Comparison of ENCODE assay signal across 24 mouse cellular contexts in the genomic region with DNA sequence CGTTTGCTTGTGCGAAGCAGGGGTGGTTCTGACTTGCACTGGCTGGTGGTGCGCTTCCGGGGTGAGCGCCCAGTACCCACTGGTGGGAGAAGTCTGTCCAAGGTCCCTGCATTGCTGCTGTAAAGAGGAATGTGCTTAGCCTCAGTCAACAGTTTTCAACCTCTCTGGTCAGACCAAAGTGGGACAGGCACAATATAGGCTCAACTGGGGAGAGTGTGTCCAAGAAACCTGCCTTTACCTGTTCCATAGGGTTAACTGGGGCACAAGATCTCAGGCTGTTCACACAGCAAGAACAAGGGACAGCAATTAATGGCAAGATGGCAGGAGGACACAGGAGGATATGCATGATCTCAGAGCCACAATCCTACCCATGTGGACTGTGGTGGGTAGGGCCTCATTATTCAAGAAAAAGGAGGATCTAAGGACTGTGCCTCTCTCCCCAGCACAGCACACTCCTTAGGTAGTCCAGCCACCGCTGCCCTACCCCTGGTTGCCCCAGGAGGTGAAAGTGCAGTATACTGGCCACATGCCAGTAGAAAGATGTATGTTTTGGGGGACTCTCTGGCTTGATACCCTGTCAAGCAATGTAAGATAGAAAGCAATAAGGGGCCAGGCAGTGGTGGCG. TPM values are rescaled to one million over a fixed set of nuclear protein-coding genes. Genes with fewer than 3 reads are reported as not detected.
DNase-seq lines count a peak whose midpoint lies in the region; ATAC-seq and TF ChIP-seq lines count a peak whose summit lies in the region.
"Had no signal": no experiment of that assay in that cellular context is flagged by ENCODE, and none has a peak within 500 bp of the region (broad histone marks: within the 10 kb centered on the region; RNA-seq: fewer than 3 reads in every experiment).

No protein-coding gene starts in this region.

- no peak for ATAC-seq in forebrain, embryonic 11.5 days (replicated peaks; ENCODE audit: low FRiP score)
- ATAC-seq in forebrain, embryonic 16.5 days: no peak
- peak; percentile 15; the same call in 1 of the 2 replicates for ATAC-seq in kidney, postnatal 0 days (replicated peaks; ENCODE audit: low FRiP score, low read depth)
- ATAC-seq: forebrain, embryonic 14.5 days; hindbrain, postnatal 0 days; intestine, postnatal 0 days; midbrain, embryonic 15.5 days had no signal

- no peak for TF ChIP-seq CTCF in kidney, postnatal 0 days (IDR thresholded peaks at IDR 0.05; ENCODE audit: low read depth)

- H3K9me3 ChIP-seq in forebrain, embryonic 11.5 days (ENCODE audit: control insufficient read depth, low read length): no peaks in the 10 kb centered on the region
- H3K9me3 ChIP-seq in forebrain, embryonic 16.5 days (ENCODE audit: control insufficient read depth, low read length): no peaks in the 10 kb centered on the region
- no peaks in the 10 kb centered on the region for H3K9me3 ChIP-seq in kidney, postnatal 0 days (replicated peaks; ENCODE audit: low read length)
- H3K9me3 ChIP-seq: heart, embryonic 15.5 days; hindbrain, embryonic 12.5 days; limb, embryonic 12.5 days; liver, embryonic 13.5 days; midbrain, embryonic 15.5 days; neural tube, embryonic 15.5 days had no signal

- 93% methylated on average over 7 of the region's 7 CpGs for WGBS in forebrain, embryonic 11.5 days
- 89% methylated on average over 7 of the region's 7 CpGs for WGBS in forebrain, embryonic 16.5 days
- 83% methylated on average over 7 of the region's 7 CpGs for WGBS in kidney, postnatal 0 days

- no peaks in the 10 kb centered on the region for H3K27me3 ChIP-seq in forebrain, embryonic 11.5 days (ENCODE audit: control insufficient read depth, insufficient read depth, low read length)
- no peaks in the 10 kb centered on the region for H3K27me3 ChIP-seq in forebrain, embryonic 16.5 days (replicated peaks; ENCODE audit: control insufficient read depth, insufficient read depth, low read length)
- no peaks in the 10 kb centered on the region for H3K27me3 ChIP-seq in kidney, postnatal 0 days (ENCODE audit: insufficient read depth, low read length)
- H3K27me3 ChIP-seq: heart, embryonic 15.5 days; hindbrain, embryonic 12.5 days; limb, embryonic 12.5 days; liver, embryonic 13.5 days; midbrain, embryonic 15.5 days; neural tube, embryonic 15.5 days had no signal

- H3K27ac ChIP-seq in forebrain, embryonic 11.5 days (ENCODE audit: low read depth, low read length): no peak overlapping the region
- no peak overlapping the region for H3K27ac ChIP-seq in forebrain, embryonic 16.5 days (ENCODE audit: low read length)
- no peak overlapping the region for H3K27ac ChIP-seq in kidney, postnatal 0 days
- H3K27ac ChIP-seq: heart, embryonic 15.5 days; hindbrain, embryonic 12.5 days; hindbrain, postnatal 0 days; limb, embryonic 12.5 days; macrophage; midbrain, embryonic 15.5 days; neural tube, embryonic 15.5 days had no signal

- no peak overlapping the region for H3K9ac ChIP-seq in forebrain, embryonic 11.5 days (ENCODE audit: low read length)
- no peak overlapping the region for H3K9ac ChIP-seq in forebrain, embryonic 16.5 days (replicated peaks; ENCODE audit: low read depth, low read length)
- H3K9ac ChIP-seq in kidney, postnatal 0 days (ENCODE audit: low read depth, low read length): no peak overlapping the region
- H3K9ac ChIP-seq: heart, embryonic 15.5 days; hindbrain, embryonic 12.5 days; limb, embryonic 12.5 days; midbrain, embryonic 15.5 days; neural tube, embryonic 15.5 days had no signal

- DNase-seq in forebrain, embryonic 11.5 days (ENCODE audit: low spot score): peak; percentile 34
- DNase-seq in kidney, postnatal 0 days (ENCODE audit: low spot score): no peak
- no peak for DNase-seq in kidney, adult 9 months
- DNase-seq in testis, postnatal 10 days (ENCODE audit: low spot score): peak; percentile 32
- no peak for DNase-seq in testis, postnatal 14 days (ENCODE audit: low spot score)
- DNase-seq in c-Kit-positive CD71-positive TER-119-positive erythroid progenitor cells, embryonic 14.5 days (ENCODE audit: low spot score): no peak
- DNase-seq: adrenal gland, adult 2 months; B cell, adult 2 months; liver, embryonic 13.5 days; lung, adult 2 months; lung, postnatal 10 days; retina, postnatal 1 day; right cerebral cortex, postnatal 14 days; spleen, adult 18-20 months had no signal

- H3K36me3 ChIP-seq in forebrain, embryonic 11.5 days (ENCODE audit: control insufficient read depth, insufficient read depth, low read length): no peaks in the 10 kb centered on the region
- H3K36me3 ChIP-seq in forebrain, embryonic 16.5 days (ENCODE audit: control insufficient read depth, insufficient read depth): no peaks in the 10 kb centered on the region
- H3K36me3 ChIP-seq in kidney, postnatal 0 days (ENCODE audit: insufficient read depth, low read length): peaks cover 16% of the 10 kb centered on the region; the same call in 1 of the 2 replicates
- H3K36me3 ChIP-seq: midbrain, embryonic 15.5 days had no signal

- H3K4me1 ChIP-seq in forebrain, embryonic 11.5 days (replicated peaks; ENCODE audit: control insufficient read depth, insufficient read depth, low read length): no peaks in the 10 kb centered on the region
- peaks cover 2% of the 10 kb centered on the region; the same call in 1 of the 2 replicates for H3K4me1 ChIP-seq in forebrain, embryonic 16.5 days (replicated peaks; ENCODE audit: control insufficient read depth, insufficient read depth, low read length)
- H3K4me1 ChIP-seq in kidney, postnatal 0 days (replicated peaks; ENCODE audit: insufficient read depth, low read length): peaks cover 10% of the 10 kb centered on the region
- H3K4me1 ChIP-seq: limb, embryonic 12.5 days had no signal

- no peak overlapping the region for H3K4me2 ChIP-seq in forebrain, embryonic 11.5 days (ENCODE audit: low read depth, low read length, severe bottlenecking)
- no peak overlapping the region for H3K4me2 ChIP-seq in forebrain, embryonic 16.5 days (ENCODE audit: low read length)
- no peak overlapping the region for H3K4me2 ChIP-seq in kidney, postnatal 0 days (ENCODE audit: low read length)
- H3K4me2 ChIP-seq: heart, embryonic 15.5 days; hindbrain, embryonic 12.5 days; limb, embryonic 12.5 days; liver, embryonic 13.5 days; midbrain, embryonic 15.5 days; neural tube, embryonic 15.5 days had no signal

- no peak overlapping the region for H3K4me3 ChIP-seq in forebrain, embryonic 11.5 days (ENCODE audit: low read depth, low read length)
- no peak overlapping the region for H3K4me3 ChIP-seq in forebrain, embryonic 16.5 days (replicated peaks; ENCODE audit: low read length)
- no peak overlapping the region for H3K4me3 ChIP-seq in kidney, postnatal 0 days (replicated peaks; ENCODE audit: low read depth, low read length)
- H3K4me3 ChIP-seq: heart, embryonic 15.5 days; hindbrain, embryonic 12.5 days; limb, embryonic 12.5 days; liver, embryonic 13.5 days; midbrain, embryonic 15.5 days; neural tube, embryonic 15.5 days had no signal

RNA-seq across cellular contexts. Expression of a gene that starts 9.7 kb away (rescaled TPM):
- 51.0 and 51.5 TPM in 2 replicates for polyA plus RNA-seq in forebrain, embryonic 11.5 days (2014; fragmentation: Nextera tagmentation; extraction: Ambion mirVana)
- 58.5 and 69.8 TPM in 2 replicates for polyA plus RNA-seq in forebrain, embryonic 16.5 days (2015; fragmentation: Nextera tagmentation; extraction: Ambion mirVana)
- polyA plus RNA-seq in kidney, postnatal 0 days (2015; fragmentation: Nextera tagmentation; extraction: Ambion mirVana): 45.6 and 46.5 TPM in 2 replicates

RNA-seq across cellular contexts. Expression of a gene that starts 16.6 kb away (rescaled TPM):
- polyA plus RNA-seq in forebrain, embryonic 11.5 days (2014; fragmentation: Nextera tagmentation; extraction: Ambion mirVana): 76.5 and 82.4 TPM in 2 replicates
- 74.5 and 80.1 TPM in 2 replicates for polyA plus RNA-seq in forebrain, embryonic 16.5 days (2015; fragmentation: Nextera tagmentation; extraction: Ambion mirVana)
- 46.3 and 52.2 TPM in 2 replicates for polyA plus RNA-seq in kidney, postnatal 0 days (2015; fragmentation: Nextera tagmentation; extraction: Ambion mirVana)

RNA-seq across cellular contexts. Expression of a gene that starts 17.6 kb away (rescaled TPM):
- 53.7 and 60.7 TPM in 2 replicates for polyA plus RNA-seq in forebrain, embryonic 11.5 days (2014; fragmentation: Nextera tagmentation; extraction: Ambion mirVana)
- polyA plus RNA-seq in forebrain, embryonic 16.5 days (2015; fragmentation: Nextera tagmentation; extraction: Ambion mirVana): 60.6 and 79.8 TPM in 2 replicates
- 30.0 and 30.3 TPM in 2 replicates for polyA plus RNA-seq in kidney, postnatal 0 days (2015; fragmentation: Nextera tagmentation; extraction: Ambion mirVana)

RNA-seq across cellular contexts. Expression of a gene that starts 24.0 kb away (rescaled TPM):
- polyA plus RNA-seq in forebrain, embryonic 11.5 days (2014; fragmentation: Nextera tagmentation; extraction: Ambion mirVana): 52.0 and 58.5 TPM in 2 replicates
- polyA plus RNA-seq in forebrain, embryonic 16.5 days (2015; fragmentation: Nextera tagmentation; extraction: Ambion mirVana): 99.8 and 128 TPM in 2 replicates
- polyA plus RNA-seq in kidney, postnatal 0 days (2015; fragmentation: Nextera tagmentation; extraction: Ambion mirVana): 26.9 and 27.4 TPM in 2 replicates

RNA-seq across cellular contexts. Expression of a gene that starts 54.7 kb away (rescaled TPM):
- polyA plus RNA-seq in forebrain, embryonic 11.5 days (2014; fragmentation: Nextera tagmentation; extraction: Ambion mirVana): 103 and 104 TPM in 2 replicates
- polyA plus RNA-seq in forebrain, embryonic 16.5 days (2015; fragmentation: Nextera tagmentation; extraction: Ambion mirVana): 221 and 239 TPM in 2 replicates
- 70.5 and 79.5 TPM in 2 replicates for polyA plus RNA-seq in kidney, postnatal 0 days (2015; fragmentation: Nextera tagmentation; extraction: Ambion mirVana)

Comparison
In these comparisons a context has a peak if more than half of its experiments do, and no peak if none do; other contexts are left out.
1. DNase-seq: peak in forebrain, embryonic 11.5 days (single experiment) and testis, postnatal 10 days (single experiment); none in kidney, postnatal 0 days (single experiment), kidney, adult 9 months (single experiment), testis, postnatal 14 days (single experiment) and c-Kit-positive CD71-positive TER-119-positive erythroid progenitor cells, embryonic 14.5 days (single experiment).